Mouse (Mus musculus) testis, postnatal 10 days (tissue): Measurements from ENCODE around the gene Plod1.
"Not testable (repeated sequence)": the region's sequence is repeated elsewhere in the genome, so short reads cannot be mapped to it uniquely, and the experiment has no call there.

ENCODE experiments used
- DNase-seq: peaks from one replicate; pipeline ENCODE4 v3.0.0; 2021; ENCODE audit warnings: low spot score

Gene Plod1

DNA sequence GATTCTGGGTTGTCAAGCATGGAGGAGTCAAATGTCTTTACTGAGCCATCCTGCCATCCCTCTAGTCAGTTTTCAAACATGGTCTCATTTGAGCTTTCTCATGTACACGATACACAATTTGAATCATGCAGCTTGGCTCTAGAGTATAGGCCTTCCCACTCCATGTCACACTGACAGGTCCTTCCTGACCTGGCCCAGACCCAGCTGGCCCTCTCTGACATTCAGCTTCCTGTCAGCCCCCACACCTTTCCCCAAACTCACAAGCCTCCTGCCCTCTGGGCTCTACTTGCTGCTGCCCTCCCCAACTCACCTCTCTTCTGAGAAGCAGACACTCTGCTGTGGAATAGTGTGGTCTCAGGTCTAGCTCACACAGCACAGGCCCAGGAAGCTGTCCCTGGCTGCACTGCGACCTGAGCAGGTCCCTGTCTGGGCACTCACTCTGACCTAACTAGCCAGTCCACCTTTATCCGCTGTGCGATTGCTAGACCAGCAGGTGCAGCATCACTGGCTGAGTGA is 40.7 kb downstream of the Plod1 start:
- DNase-seq = no peak

DNA sequence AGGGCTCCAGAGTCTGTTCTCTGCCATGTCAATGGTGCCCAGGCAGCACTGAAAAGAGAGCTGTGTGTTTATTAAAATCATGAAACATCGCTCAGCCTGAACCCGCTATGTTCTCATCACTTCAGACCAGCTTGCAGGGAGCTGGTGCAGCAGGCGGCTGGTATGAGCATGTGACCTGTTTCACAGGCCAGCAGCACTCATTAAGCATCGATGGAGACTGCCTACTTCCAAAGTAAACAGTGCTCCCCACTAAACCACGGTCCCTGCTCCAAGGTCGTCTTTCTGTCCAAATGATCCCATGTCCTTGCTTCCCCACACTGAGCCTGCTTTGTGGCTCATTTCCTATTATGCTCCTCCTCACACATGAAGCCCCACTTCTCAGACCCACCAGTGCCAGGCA is 46.2 kb downstream of the Plod1 start:
- no peak for DNase-seq

DNA sequence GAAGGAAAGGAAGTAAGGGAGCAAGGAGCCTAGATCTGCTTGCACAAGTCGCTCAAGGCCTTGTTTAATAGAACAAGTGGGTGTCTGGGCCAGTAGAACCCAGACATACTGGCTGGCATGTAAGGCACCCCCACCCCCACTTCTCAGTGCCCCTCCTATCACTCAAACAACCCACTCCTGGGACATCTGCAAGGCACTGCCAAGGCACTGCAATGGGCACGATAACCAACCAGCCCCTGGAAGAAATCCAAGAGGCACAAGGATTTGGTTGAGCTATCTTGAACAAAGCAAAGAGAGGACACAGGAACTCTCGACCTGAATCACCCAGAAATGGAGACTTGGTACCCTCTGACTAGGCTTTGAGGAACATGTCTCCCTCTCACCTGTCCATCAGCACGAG is 48.3 kb downstream of the Plod1 start:
- DNase-seq = no peak

DNA sequence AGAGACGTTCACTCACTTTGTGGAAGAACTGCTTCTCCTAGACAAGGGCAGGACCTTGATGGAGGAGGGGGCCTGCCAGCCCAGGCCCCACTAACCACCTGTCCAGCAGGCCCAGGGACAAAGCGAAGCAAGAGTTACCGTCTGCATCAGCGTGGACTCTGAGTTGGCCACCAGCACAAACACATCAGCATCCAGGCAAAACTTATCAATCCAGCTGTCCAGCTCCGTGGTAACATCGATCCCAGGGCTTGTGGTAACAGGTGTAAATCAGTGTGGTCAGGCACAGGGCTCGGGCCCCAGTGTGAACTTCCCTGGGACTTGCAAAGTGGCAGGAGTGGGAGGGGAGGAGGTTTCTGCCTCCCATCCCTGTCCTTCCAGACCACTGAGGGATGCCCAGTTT is 49.3 kb downstream of the Plod1 start:
- no peak for DNase-seq

DNA sequence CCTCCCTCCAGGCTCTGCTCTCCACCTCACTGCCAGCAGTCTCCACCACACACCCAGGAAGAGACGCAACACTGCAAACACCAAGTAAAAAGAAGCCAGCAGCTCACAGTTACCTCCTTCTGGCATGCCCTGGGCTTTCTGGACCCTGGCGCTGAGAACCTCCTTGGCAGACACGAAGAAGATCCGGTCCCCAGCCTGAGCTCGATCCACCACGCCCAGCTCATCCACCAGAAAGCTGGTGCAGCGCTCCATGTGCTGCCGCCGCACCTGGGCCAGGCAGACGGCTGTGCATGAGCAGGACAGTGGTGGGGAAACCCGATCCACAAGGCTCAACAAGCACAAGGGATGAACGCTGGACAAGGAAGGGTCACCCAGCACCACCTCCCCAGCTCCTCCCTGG is 50.4 kb downstream of the Plod1 start:
- DNase-seq = no peak

DNA sequence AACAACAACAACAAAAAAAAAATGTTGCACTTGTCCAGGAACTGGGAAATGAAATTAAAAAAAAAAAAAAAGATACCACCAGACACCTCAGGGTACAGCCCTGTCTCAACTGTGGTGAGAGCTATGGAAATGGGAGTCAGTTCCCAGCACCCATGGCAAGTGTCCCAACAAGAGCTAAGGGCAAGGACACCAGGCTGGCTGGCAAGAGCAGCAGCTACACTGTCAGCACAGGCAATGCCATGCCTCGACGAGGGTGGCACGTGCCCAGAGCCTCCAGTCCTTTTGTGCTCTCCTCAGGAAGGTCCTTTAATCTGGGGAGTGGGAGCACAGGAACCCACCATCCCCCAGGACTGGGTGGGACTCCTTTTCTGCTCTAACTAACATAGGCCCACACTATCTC is 52.4 kb downstream of the Plod1 start:
- DNase-seq = no peak

DNA sequence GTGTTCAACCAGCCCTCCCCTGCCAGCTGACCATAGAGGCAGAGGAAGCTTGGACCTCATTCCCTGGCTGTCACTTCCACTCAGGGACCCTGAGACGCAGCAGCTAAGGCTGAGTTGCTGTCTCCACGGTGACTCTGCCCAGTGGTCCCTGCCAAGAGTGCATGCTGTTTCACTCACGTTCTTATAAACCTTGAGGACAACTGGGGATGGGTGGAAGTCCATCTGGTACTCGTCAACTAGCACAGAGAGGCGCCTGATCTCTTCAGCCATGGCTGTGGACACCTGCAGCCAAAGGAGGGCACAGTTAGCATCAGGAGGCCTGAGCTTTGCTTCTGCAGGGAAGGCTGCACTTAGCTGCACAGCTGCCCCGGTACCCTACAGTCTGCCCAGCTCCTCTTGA is 53.5 kb downstream of the Plod1 start:
- DNase-seq = no peak

DNA sequence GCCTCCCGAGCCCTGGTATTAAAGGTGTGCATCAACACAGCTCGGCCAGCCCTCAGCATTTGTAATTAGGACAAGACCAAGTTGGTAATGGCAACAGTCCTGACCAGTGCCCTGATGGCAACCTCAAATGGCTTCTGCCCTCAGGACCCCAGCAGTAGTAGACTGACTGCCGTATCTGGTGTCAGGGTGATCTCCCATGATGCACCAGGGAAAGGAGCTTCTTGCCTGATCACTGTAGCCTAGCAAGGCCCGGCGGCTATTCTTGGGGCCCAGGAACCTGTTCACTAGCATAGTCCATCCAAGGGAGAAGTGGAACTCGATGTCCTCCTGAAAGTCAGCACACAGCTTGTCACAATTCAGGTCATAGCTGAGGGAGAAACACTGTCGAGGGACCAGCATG is 54.8 kb downstream of the Plod1 start:
- DNase-seq = no peak

DNA sequence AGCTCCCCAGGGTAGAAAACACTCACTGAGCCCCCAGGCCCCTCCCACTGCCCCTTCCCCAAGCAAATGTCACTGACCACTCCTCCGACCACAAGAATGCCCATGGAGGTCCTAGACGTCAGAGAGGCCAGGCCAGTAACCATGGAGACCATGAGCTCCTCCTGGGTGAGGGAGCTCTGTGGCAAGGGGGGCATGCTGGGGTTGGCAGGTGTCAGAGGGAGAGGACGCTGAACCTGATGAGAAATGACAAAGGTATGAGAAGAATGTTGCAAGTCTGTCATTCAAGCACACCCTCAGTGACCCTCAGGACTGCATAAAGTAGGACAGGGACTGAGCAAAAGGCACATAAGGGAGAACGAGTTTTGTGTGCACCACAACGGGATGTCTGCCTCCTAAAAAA is 56.7 kb downstream of the Plod1 start:
- DNase-seq = no peak

DNA sequence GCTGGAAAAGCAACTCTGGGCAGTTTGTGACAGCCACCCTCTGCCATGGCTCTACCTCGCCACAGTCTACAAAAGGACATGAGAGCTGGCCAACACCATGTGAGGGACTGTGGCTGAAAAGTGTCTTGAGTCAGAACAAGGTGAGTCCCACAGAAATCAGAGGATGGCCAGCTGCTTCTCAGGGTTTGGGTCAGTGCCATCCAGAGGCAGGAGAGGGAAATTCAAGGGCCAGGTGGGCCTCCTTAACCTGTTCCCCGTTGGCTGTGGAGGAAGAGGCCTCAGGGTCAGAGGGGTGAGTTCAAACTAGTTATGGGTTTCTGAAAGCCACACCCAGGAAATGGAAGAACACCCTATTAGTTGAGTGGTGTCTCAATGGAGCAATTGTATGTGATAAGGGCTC is 57.1 kb downstream of the Plod1 start:
- no peak for DNase-seq

DNA sequence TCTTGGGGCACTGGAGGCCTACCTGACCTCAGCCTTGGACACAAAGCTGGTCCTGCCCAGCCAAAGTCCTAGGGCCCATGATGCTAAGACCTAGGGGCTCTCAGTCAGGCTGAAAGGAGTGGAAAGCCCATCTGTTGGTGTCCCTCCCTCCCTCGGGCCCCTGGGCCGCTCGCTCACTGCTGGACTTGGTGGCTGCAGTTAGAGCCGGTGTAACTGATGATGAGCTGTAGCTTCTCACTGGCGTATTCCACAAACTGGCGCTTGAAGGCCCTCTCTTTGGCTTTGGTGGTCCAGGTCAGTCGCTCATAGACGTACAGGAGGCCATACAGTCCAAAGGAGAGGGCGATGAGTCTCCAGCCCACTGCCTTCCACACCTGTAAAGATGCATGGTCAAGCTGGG is 58.0 kb downstream of the Plod1 start:
- no peak for DNase-seq

DNA sequence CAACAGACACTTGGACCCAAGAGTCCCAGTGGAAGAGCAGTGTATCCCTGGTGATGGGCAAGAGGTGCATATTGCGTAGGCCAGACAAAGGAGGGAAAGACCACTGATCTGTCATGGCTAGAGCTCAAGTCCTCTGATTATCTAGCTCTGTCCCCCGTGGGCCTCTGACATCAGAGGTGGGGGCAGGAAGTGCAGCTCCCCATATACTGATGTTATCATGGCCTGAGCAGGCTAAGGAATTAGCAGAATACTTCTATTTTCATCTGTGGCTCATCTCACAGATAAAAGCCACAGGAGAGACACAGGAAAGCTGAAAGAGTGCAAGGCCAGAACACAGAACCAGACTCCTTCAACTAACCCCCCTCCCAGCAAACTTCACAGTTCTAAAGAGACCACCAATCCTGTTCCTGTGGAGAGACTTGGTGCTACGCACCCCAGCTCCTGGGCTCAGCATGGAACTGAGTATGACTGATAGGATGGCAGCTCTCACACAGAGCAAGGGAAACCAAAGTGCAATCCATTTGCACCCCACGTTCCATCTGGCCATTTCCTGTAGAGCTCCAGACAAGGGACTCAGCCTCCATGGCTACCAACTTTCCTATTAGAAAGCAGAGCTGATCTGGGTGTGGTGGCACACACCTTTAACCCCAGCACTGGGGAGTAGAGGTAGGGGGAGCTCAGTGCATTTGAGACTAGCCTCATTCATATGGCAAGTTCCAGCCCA is 60.6 kb downstream of the Plod1 start:
- no peak for DNase-seq

DNA sequence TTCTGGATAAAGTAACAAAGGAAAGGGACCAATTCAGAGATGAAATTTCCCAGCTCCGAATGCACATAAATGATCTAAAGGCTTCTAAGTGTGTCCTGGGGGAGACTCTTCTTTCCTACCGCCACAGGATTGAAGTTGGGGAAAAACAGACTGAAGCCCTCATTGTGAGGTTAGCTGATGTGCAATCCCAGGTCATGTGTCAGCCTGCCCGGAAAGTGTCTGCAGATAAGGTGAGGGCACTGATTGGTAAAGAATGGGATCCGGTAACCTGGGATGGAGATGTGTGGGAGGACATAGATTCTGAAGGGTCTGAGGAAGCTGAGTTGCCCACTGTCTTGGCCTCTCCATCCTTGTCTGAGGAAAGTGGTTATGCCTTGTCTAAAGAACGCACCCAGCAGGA is 67.3 kb downstream of the Plod1 start:
- no peak for DNase-seq

DNA sequence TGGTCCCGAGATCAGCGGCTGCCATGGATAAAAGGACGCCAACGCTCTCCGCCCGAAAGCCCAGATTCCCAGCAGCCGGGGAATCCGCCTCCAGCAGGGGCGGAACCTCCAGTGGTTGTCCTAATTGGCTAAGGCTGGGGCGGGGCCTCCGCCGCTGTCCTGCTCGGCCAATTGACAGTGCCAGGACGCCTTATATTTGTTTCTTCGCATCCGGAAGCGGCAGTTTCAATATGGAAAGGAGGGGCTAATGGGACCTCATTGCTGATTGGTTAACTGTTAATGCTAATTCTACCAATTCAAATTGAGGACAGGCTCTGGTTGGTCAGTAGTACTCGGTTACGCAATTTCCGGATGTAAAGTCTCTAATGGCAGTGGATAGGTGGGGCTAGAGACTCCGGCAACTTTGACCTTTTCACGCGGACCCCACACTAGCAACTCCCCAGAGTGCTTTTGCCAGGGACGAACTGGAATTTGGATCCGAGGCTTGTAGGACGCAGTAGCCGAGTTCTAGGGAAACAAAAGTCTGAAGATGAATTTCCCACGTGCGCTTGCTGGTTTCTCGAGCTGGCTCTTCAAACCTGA is 68.0 kb downstream of the Plod1 start, which contains the start of the genes Miip and Fv1:
Gene Miip, minus strand, starts transcription at position 367 of the 582 bp plus-strand sequence.
Gene Fv1, plus strand, starts transcription at position 530 of the 582 bp plus-strand sequence.
- peak; percentile 94 for DNase-seq

DNA sequence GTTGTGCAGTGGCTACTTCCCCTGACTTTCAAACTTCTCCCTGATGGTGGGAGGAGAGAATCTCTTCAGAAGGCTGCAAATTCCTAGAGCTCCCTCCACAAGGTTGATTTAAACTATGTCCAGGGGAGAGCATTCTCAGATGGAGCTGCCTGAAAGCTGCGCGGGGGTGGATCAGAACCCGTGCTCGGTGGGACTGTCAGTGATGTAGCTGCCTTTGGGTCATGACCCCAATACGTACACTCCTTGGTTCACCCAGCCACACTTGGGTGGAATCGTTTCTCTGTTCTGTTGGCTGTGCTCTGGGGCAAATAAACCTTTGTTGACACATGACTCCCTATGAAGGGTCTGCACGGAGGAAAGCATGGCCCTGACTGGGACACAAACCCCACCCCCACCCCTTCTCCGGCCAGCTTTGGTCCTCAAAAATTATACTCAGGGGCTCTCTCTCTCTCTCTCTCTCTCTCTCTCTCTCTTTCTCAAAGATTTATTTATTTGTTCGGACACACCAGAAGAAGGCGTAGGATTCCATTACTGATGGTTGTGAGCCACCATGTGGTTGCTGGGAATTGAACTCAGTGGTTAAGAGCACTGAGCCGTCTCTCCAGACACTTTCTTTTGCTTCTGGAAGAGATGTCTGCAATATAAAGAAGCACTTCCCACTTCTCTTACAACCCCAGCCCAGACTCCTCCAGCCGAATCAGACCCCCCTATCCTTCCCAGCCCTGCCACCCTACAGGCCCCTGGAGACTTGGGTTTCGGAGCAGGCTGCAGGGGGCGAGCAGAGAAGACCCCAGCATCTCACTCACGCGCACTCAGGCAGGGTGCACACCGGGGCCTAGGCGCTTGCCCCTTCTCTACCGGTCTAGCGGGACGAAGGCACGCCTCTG is 68.8 kb downstream of the Plod1 start:
- DNase-seq = no peak

DNA sequence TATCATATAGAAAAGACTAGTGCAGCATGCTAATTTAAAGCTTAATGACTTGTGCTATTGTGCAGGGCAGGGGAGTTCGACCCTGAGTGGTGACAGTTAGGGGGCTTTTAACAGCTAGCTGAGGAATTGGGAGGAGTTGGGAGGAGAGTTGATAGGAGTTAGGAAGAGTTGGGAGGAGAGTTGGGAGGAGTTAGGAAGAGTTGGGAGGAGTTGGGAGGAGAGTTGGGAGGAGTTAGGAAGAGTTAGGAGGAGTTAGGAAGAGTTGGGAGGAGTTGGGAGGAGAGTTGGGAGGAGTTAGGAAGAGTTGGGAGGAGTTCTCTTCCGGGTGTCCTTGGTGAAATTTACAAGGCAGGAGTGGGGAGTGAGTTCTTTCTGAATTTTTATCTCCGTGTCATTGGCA is 69.8 kb downstream of the Plod1 start:
- DNase-seq = not testable (repeated sequence)

DNA sequence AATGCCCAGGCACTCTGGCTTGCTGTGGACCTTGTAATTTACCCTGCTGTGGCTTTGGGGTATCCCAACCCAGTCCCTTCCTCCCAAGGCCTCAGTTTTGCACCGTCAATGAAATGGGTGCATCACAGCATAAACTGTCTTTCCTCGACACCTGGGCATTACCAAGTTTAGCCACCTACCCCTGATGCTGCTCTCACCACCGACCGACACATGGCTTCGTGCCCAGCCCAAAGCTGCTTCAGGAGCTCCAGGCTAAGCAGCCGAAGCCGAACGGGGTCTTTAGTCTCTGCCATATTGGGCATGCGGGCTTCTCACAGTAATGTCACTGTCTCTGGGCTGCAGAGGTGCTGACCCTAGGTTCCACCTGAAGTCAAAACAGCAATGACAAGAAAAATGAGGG is 70.5 kb downstream of the Plod1 start:
- DNase-seq = peak; percentile 56

DNA sequence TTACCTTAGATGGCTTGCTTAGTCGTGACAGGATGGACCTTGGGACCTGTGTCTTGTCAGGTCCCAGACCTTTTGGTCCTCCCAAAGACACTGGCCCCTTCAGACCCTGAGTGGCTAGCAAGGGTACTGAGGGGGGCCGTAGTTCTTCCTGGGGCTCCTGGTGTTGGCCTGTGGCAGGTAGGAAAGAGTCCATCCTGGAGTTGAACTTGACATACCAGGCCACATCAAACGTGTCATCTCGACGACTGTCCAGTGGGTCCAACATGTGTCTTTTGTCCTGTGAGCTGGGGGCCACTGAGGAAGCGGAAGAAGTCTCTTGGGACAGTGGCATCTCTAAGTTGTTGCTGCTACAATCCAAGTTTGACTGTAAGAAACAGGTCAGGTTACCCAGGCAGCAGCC is 70.9 kb downstream of the Plod1 start:
- DNase-seq = peak; percentile 31

DNA sequence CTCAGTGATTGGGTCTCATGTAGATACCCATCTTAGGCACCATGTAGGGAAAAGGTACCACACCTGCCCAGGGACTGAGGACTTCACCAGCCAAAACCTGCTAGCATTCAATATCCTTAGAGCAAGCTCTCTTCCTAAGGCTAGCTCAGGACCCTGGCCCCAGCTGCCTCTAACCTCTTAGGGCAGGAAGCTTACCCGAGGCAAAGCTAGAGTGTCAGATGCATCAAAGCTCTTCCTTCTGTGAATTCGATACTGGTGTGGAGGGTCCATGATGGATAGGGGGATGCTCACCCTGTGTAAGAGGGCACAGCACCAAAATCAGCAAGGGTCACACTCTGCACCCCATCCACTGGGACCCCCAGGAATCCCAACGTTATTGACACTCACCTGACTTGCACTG is 74.5 kb downstream of the Plod1 start:
- DNase-seq = no peak
